Mouse (Mus musculus) liver, embryonic 12.5 days (tissue): ENCODE results near the gene Ercc2. TPM values are rescaled to one million over a fixed set of nuclear protein-coding genes. Genes with fewer than 3 reads are reported as not detected.

Experiments
- ATAC-seq: fragments of 200-750 bp; cut with Nextera tagmentation; 2 replicates; pipeline ENCODE4 v1.8.0; 2017; ENCODE audit warnings: moderate number of reproducible peaks, mild to moderate bottlenecking, moderate library complexity
- H3K27ac ChIP-seq: fragments of 300-500 bp; sonication (generic); 2 replicates; pipeline ENCODE4 v1.5.1; 2016; ENCODE audit warnings: mild to moderate bottlenecking
- H3K27me3 ChIP-seq: fragments of 300-500 bp; sonication (generic); replicated peaks from 2 replicates; pipeline ENCODE4 v1.6.1; 2016; ENCODE audit warnings: mild to moderate bottlenecking, moderate library complexity
- H3K36me3 ChIP-seq: fragments of 300-500 bp; sonication (generic); 2 replicates; pipeline ENCODE4 v1.6.1; 2016; ENCODE audit warnings: mild to moderate bottlenecking, moderate library complexity
- H3K4me1 ChIP-seq: fragments of 300-500 bp; sonication (generic); 2 replicates; pipeline ENCODE4 v1.6.1; 2016
- H3K4me2 ChIP-seq: fragments of 300-500 bp; sonication (generic); 2 replicates; pipeline ENCODE4 v1.6.1; 2016; ENCODE audit warnings: mild to moderate bottlenecking, moderate library complexity
- H3K4me3 ChIP-seq: fragments of 300-500 bp; sonication (generic); 2 replicates; pipeline ENCODE4 v1.5.1; 2016; ENCODE audit warnings: mild to moderate bottlenecking, moderate library complexity
- H3K9ac ChIP-seq: fragments of 300-500 bp; sonication (generic); 2 replicates; pipeline ENCODE4 v1.6.1; 2016; ENCODE audit warnings: mild to moderate bottlenecking, moderate library complexity
- H3K9me3 ChIP-seq: fragments of 300-500 bp; sonication (generic); replicated peaks from 2 replicates; pipeline ENCODE4 v1.6.1; 2016; ENCODE audit warnings: mild to moderate bottlenecking, moderate library complexity
- WGBS: fragments of 180-500 bp; shearing (Covaris S2); methylation state at CpG from one replicate; pipeline ENCODE4 v1.1.7; 2016; ENCODE audit not compliant: insufficient replicate concordance; 5-methylcytosine and 5-hydroxymethylcytosine counted together
- microRNA counts: library from miRNA; unstranded; fragments of <30 nt; microRNA quantifications from one replicate; lab custom pipeline; 2017
- microRNA-seq: library from miRNA; unstranded; fragments of <30 nt; microRNA quantifications from one replicate; pipeline ENCODE4, GENCODE M21; 2017
- polyA plus RNA-seq: library from polyadenylated mRNA; unstranded; fragments of >200 nt; fragmentation: Nextera tagmentation; extraction: Ambion mirVana; gene quantifications from 2 replicates; pipeline ENCODE4 v1.2.1, GENCODE M21; 2016

Gene Ercc2
- polyA plus RNA-seq, 1 experiment from 2014 or later, result 10.9 TPM

DNA sequence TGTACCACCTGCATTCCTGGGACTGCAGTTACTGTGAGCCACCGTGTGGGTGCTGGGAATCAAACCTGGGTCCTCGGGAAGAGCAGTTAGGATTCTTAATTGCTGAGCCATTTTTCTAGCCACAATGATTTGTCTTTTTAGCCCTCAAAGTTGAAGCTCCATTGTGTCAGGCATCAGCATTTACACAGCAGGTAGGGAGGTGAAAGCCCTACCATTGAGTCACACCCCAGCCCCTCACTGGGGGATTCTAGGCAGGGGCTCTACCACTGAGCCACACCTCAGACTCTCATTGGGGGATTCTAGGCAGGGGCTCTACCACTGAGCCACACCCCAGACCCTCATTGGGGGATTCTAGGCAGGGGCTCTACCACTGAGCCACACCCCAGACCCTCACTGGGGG, 54.5 kb downstream of the Ercc2 start:
- H3K9me3 ChIP-seq, result 0 out of 2 replicates have a peak, but pooled peaks cover 3% of the 10 kb centered on the region
- WGBS, result 84% methylated on average over 2 of the region's 2 CpGs
- H3K36me3 ChIP-seq, result peaks cover 90% of the 10 kb centered on the region
- no peak overlapping the region for H3K27ac ChIP-seq
- peaks cover 3% of the 10 kb centered on the region for H3K4me1 ChIP-seq
- ATAC-seq, result no peak
- H3K9ac ChIP-seq, result no peak overlapping the region
- H3K27me3 ChIP-seq, result no peaks in the 10 kb centered on the region
- H3K4me2 ChIP-seq, result no peak overlapping the region
- H3K4me3 ChIP-seq, result no peak overlapping the region

GRCm38 (mm10) chr7:19437048-19437447, 55.2 kb downstream of the Ercc2 start:
- Histone ChIP-seq H3K9ac (no peak overlapping the region), H3K27me3 (no peaks in the 10 kb centered on the region), H3K36me3 (peaks cover 87% of the 10 kb centered on the region), H3K27ac (no peak overlapping the region), H3K9me3 (0 out of 2 replicates have a peak, but pooled peaks cover 3% of the 10 kb centered on the region), H3K4me2 (no peak overlapping the region), H3K4me3 (no peak overlapping the region), H3K4me1 (peaks cover 10% of the 10 kb centered on the region)
- no peak for ATAC-seq
- 88% methylated on average over 9 of the region's 9 CpGs for WGBS

DNA sequence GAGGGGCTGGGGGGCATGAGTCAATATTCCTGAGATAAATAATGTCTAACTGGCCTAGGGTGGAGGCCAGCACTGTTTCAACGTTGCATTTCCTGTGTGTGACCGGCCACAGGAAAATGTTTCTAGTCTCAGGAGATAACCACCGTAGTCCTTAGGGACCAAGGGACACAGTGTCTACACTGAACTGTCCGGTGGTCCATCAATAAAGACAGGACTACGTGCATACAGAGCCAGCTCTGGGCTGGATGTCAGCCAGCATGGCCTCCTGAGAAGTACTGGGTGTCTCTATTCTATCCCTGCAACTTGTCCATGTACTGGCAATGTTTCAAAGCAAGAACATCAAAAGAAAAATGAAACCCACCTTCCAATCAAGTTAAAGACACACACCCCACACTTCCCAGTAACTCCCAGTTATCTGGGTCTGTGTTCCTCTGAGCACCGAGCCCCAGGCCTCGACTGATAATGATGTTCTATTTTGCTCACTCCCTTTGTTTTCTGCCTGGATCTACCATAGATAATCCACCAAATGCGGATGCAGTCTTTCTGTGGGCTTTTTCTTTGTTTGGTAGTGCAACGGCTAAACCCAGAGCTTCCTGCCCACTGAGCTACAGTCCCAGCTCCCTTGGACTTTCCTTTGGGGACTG, 59.8 kb downstream of the Ercc2 start:
- peak; percentile 47 for ATAC-seq
- Histone ChIP-seq H3K9me3 (no peaks in the 10 kb centered on the region), H3K36me3 (peaks cover 71% of the 10 kb centered on the region), H3K4me1 (peaks cover 23% of the 10 kb centered on the region), H3K27ac (peak overlapping the region; percentile 4), H3K9ac (no peak overlapping the region), H3K4me2 (no peak overlapping the region), H3K27me3 (no peaks in the 10 kb centered on the region), H3K4me3 (no peak overlapping the region)
- WGBS, result 35% methylated on average over 9 of the region's 9 CpGs

GRCm38 (mm10) chr7:19443344-19443743, 61.5 kb downstream of the Ercc2 start:
- peaks cover 75% of the 10 kb centered on the region for H3K36me3 ChIP-seq
- WGBS, result 41% methylated on average over 3 of the region's 3 CpGs
- ATAC-seq, result 0 out of 2 replicates have a peak, but pooled peaks have one; percentile 13

GRCm38 (mm10) chr7:19444801-19445200, 63.0 kb downstream of the Ercc2 start:
- no peak overlapping the region for H3K4me2 ChIP-seq
- H3K27ac ChIP-seq, result no peak overlapping the region
- H3K4me1 ChIP-seq, result peaks cover 23% of the 10 kb centered on the region
- 77% methylated on average over 12 of the region's 12 CpGs for WGBS
- H3K36me3 ChIP-seq, result peaks cover 80% of the 10 kb centered on the region
- ATAC-seq, result no peak
- H3K27me3 ChIP-seq, result no peaks in the 10 kb centered on the region
- H3K9ac ChIP-seq, result no peak overlapping the region
- H3K4me3 ChIP-seq, result no peak overlapping the region
- no peaks in the 10 kb centered on the region for H3K9me3 ChIP-seq

More at GRCm38 (mm10) chr7:19443344-19443743, 61.5 kb downstream of the Ercc2 start:
- H3K27ac ChIP-seq, result no peak overlapping the region
- no peak overlapping the region for H3K4me3 ChIP-seq
- no peak overlapping the region for H3K9ac ChIP-seq
- no peak overlapping the region for H3K4me2 ChIP-seq
- H3K4me1 ChIP-seq, result peaks cover 23% of the 10 kb centered on the region
- H3K27me3 ChIP-seq, result no peaks in the 10 kb centered on the region
- H3K9me3 ChIP-seq, result no peaks in the 10 kb centered on the region

MicroRNA genes within 50 kb of the gene (microRNA counts, 519-probe panel; counts per million panel counts)
- microRNA mmu-miR-343 (lab: Ali Mortazavi, UCI), result 582 counts per million, percentile 70 among the panel's probes with 10 or more counts

Small RNAs within 50 kb of the gene (microRNA-seq; reads per million reads assigned to microRNA genes)
- gene Mir343, result not detected

Other genes with a start within 250 kb of the Ercc2 start
- 4.9 and 5.5 TPM in 2 replicates for gene Qpctl, start 232.7 kb upstream of the Ercc2 start, polyA plus RNA-seq
- 97.8 and 98.3 TPM in 2 replicates for gene Snrpd2, start 232.3 kb upstream of the Ercc2 start, polyA plus RNA-seq
- gene Gipr, start 215.9 kb upstream of the Ercc2 start, polyA plus RNA-seq, result 0.18 and 0.41 TPM in 2 replicates
- 4.1 and 5.1 TPM in 2 replicates for gene Eml2, start 205.6 kb upstream of the Ercc2 start, polyA plus RNA-seq
- gene Gpr4, start 169.5 kb upstream of the Ercc2 start, polyA plus RNA-seq, result 0.51 and 0.62 TPM in 2 replicates
- gene Opa3, start 153.7 kb upstream of the Ercc2 start, polyA plus RNA-seq, result 22.1 and 23.3 TPM in 2 replicates
- gene Vasp, start 110.2 kb upstream of the Ercc2 start, polyA plus RNA-seq, result 61.1 and 61.5 TPM in 2 replicates
- gene Ppm1n, start 101.9 kb upstream of the Ercc2 start, polyA plus RNA-seq, result not detected in 2 replicates
- gene Rtn2, start 99.4 kb upstream of the Ercc2 start, polyA plus RNA-seq, result 5.1 and 5.6 TPM in 2 replicates
- gene Fosb, start 72.0 kb upstream of the Ercc2 start, polyA plus RNA-seq, result 0.04 and 0.05 TPM in 2 replicates
- 25.8 and 31.5 TPM in 2 replicates for gene Ercc1, start 37.2 kb upstream of the Ercc2 start, polyA plus RNA-seq
- 19.5 and 19.9 TPM in 2 replicates for gene Cd3eap, start 22.5 kb upstream of the Ercc2 start, polyA plus RNA-seq
- 1.7 and 1.9 TPM in 2 replicates for gene Ppp1r13l, start 22.3 kb upstream of the Ercc2 start, polyA plus RNA-seq
- gene Klc3, start 22.1 kb downstream of the Ercc2 start, polyA plus RNA-seq, result 0.58 and 1.2 TPM in 2 replicates
- gene Ckm, start 22.8 kb downstream of the Ercc2 start, polyA plus RNA-seq, result 0.15 and 0.20 TPM in 2 replicates
- gene Mark4, start 76.8 kb downstream of the Ercc2 start, polyA plus RNA-seq, result 3.8 and 4.2 TPM in 2 replicates
- 3.6 and 3.9 TPM in 2 replicates for gene Exoc3l2, start 81.3 kb downstream of the Ercc2 start, polyA plus RNA-seq
- gene Bloc1s3, start 126.4 kb downstream of the Ercc2 start, polyA plus RNA-seq, result 2.1 TPM in 2 replicates
- 68.4 and 68.6 TPM in 2 replicates for gene Trappc6a, start 126.4 kb downstream of the Ercc2 start, polyA plus RNA-seq
- gene Nkpd1, start 135.8 kb downstream of the Ercc2 start, polyA plus RNA-seq, result not detected in 2 replicates
- 19.1 and 20.2 TPM in 2 replicates for gene Ppp1r37, start 181.1 kb downstream of the Ercc2 start, polyA plus RNA-seq
- 1.5 TPM in 2 replicates for gene Zfp296, start 195.3 kb downstream of the Ercc2 start, polyA plus RNA-seq
- 101 TPM in 2 replicates for gene Gemin7, start 195.6 kb downstream of the Ercc2 start, polyA plus RNA-seq
- gene Clasrp, start 222.5 kb downstream of the Ercc2 start, polyA plus RNA-seq, result 23.9 and 24.2 TPM in 2 replicates
- 1.9 and 2.6 TPM in 2 replicates for gene Relb, start 247.4 kb downstream of the Ercc2 start, polyA plus RNA-seq